Mouse (Mus musculus) right cerebral cortex, postnatal 14 days (tissue): Measurements from ENCODE around the gene Mn1.
A peak's percentile ranks its signal among the peaks of the same experiment; 100 is the strongest.

Experiments
- DNase-seq: peaks from one replicate; pipeline ENCODE4 v3.0.0; 2022

Mn1 gene

DNA sequence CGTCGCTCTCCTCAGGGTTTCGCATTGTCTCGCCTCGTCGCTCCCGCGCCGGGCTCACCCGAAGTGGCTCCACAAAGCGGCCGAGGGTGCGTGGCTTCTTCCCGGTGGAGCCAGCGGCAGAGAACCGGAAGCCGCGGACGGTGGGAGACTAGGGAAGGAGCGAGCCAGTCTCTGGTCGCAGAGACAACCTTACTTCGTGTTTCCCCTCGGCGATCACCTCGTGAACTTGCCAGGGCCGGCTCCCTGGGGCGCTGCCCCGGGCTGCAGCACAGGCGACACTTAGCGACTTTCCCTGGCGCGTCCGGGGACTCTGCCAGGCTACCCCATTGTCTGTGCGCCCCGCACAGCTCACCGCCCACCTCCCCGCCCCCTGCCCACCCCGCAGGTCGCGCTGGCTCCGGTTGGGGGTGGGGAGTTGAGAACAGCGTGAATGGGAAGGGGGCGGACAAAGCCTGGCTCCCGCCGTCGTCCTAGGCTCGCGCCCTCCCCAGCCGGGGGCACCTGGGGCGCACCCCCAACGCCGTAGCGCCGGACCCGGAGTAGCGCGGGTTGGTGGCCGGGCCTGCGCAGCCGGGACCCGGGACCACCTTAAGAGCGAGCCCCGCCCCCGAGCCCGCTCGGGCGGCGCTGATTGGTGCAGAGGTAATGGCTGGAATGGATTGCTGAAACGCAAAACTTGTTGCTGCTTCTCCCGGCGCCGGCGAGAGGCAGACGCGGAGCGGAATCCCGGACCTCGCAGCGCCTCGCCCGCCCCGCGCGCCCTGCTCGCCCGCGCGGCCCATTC lies at the start of gene Mn1:
Gene Mn1, plus strand, starts transcription at position 772 of the 784 bp plus-strand sequence.
- peak; percentile 89 for DNase-seq

DNA sequence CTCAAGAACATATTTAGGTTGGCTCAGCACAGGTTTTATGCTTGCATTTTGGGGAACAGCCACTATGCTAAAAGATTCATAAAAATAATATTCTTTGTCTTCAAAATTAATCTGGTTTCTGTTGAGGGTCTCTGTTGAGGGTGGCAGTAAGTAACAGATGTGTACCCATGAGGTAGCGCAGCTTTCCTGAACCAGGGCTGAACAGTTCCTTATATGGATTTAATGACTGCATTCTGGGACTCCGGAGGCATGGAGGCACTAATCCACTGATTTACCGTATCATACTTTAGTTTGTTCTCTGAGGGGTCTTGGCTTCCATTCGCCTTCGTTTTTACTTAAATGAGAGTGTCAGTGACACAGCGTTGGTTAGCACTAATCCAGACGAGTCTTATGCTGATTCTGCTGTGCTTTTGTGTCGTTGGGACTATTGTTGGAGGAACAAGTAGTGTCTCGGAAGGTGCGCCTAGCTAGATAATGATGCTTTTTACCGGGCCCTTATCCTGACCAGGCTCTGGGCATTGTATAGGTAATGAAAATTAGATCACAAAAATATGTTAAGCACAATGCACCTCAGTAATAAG lies 49.1 kb upstream of the Mn1 start:
- DNase-seq: no peak

DNA sequence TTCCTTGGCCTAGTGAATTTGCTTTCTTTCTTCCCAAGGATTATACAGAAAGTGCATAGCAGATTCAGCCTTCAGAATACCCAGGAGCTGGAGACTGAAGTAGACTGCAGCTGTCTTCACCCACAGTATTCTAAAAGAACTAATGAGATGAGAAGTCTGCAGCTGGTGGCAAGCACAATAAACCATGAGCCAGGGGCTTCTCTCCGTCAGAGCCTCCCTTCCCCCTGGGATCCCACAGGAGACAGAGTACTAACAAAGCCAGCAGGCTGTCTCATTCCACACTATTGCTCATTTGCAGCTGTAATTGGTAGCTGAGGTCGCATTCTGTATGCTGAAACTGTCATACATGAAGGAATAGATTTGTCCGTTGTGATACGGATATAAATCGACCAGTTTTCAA lies 48.6 kb upstream of the Mn1 start:
- DNase-seq: no peak

DNA sequence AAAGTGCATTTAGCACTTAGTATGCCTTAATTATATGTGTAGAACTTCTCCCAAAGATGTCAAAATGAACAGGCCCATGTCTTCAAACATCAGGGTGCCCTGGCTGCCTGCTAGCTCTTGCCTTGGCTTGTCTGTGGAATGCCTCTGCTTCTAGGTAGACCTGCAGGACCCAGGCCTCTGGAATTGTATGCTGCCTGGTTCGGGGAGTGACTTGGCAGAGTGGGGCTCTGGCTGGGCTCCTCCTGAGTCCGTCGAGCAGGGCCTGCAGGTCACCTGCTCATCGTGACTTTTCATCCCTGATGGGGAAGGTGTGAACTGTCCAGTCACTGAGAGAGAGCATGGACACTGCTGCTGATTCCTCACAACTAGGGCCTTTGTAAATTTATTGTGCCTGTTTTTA lies 41.5 kb upstream of the Mn1 start:
- DNase-seq: no peak

DNA sequence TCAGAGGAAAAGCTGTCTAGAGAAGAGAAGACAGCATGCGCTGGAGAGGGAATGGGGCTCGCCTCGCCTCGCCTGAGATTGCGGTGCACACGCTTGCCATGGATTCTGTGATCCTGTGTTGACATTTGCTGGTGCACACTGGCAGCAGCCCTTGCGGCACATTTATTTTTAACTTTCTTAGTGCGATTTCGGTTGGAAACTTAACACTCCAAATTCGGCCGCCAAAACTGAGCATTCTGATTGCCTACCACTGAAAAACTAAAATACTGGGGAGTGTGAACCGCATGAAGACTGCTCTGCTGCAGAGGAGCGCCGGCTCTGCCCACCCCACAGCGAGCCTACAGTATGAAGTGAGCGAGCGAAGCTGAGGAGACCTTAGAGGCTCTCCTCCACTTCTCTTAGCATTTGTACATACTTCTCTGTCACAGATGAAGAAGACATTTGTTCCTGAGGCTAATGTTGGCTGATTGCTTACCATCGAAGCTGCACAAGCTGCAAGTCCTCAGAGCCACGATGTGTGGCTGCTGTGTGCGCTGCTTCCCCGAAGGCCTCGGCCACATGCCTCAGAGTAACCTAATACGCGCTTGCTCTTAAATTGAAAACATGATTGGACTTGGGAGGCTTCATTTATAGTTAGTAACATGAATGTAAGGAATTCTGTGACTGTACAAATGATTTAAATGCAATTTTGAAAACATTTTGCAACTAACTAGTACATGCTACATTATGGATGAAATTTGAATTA lies 40.7 kb upstream of the Mn1 start:
- no peak for DNase-seq

DNA sequence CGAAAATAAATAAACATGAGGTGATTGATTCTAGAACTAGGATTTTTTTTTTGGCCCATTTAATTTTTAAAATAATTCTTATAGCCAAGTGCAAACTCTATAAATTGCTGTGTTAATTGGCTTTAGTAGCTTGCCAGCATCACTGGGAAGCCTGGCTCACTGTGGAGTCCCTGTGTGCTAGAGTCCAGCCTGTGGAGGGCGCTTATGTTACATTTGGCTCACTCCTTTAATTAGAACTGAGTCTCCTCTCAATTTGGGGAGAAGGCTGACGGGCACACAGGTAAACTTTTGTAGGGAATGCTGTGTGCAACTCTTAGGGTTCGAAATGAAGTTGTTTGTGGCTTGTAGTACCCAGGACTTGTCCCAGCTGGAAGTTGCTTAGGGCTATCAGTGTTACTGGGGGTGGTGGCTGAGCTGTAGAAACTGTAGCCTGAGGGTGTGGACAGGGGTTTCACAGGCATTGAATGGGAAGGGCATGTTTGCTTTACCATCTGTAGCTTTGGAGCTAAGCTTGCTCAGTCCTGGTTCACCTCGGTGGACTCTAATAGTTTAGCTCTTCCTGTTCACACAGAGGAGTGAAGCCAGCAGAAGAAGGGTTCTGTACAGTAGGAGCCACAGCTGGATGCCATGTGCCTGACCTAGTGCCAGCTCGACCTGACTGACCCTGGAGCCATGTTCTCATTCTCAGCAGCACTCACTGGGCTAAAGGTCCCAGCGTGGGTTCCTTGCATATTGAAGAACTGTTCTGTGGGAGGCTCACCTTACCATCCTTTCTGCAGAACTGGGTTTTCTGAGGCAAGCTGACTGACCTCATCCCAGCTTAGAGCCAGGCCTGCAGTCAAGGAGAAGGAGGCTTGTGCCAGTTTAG lies 38.8 kb upstream of the Mn1 start:
- DNase-seq: no peak

DNA sequence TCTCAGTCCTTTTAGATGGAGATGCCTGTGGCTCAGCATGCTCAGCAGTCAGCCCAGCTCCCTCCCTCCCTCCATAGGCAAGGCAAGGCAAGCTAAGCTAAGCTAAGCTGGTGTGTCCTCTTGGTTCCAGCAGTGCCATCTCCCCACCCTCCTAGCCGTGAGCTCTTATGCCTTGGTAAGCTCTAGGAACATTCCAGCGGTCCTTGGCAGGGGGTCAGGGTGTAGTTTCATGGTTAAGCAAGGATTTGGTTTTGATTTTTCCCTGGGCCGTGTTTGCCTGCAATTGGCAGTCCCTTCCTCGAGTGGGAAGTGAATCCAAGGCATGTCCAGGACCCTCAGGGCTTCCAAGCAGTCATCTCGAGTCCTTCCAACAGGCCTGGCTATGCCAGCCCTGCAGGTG lies 33.8 kb upstream of the Mn1 start:
- DNase-seq: no peak

DNA sequence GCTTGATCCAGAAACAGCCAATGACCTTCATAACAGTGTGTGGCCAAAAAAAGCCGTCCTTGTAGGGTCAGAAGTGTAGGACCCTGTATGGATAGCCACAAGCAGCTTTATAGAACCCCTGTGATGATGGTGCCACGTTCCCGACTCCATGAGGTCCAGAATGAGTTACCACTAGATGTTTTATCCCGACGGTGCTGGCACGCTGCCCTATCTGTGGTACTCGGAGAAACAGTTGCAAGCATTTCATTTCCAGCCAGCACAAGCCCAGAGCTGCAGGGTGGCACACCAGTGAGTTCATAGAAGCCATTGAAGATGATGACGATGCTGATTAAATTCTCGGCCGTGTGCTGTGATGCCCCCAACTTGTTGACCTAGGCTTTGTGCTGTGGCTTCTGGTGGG lies 26.3 kb upstream of the Mn1 start:
- DNase-seq: peak; percentile 43

DNA sequence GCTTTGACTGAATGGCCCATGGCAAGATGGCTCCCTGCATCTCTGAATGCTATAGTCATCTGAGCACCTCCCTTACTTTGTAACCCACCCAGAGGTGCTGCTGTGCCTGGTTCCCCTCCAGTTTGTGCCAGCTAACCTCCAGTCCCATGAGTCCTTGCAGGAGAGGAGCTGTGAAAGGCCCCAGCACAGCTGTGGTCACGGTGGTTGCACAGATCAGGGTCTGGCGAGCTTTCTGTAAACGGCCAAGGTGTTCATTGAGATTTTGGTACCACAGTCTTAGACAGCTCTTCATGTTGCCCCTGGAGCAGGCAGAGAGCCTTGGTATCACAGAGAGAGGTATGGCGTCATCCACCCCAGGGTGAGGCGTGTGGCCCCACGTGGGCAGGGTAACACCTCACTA lies 25.7 kb upstream of the Mn1 start:
- DNase-seq: no peak

DNA sequence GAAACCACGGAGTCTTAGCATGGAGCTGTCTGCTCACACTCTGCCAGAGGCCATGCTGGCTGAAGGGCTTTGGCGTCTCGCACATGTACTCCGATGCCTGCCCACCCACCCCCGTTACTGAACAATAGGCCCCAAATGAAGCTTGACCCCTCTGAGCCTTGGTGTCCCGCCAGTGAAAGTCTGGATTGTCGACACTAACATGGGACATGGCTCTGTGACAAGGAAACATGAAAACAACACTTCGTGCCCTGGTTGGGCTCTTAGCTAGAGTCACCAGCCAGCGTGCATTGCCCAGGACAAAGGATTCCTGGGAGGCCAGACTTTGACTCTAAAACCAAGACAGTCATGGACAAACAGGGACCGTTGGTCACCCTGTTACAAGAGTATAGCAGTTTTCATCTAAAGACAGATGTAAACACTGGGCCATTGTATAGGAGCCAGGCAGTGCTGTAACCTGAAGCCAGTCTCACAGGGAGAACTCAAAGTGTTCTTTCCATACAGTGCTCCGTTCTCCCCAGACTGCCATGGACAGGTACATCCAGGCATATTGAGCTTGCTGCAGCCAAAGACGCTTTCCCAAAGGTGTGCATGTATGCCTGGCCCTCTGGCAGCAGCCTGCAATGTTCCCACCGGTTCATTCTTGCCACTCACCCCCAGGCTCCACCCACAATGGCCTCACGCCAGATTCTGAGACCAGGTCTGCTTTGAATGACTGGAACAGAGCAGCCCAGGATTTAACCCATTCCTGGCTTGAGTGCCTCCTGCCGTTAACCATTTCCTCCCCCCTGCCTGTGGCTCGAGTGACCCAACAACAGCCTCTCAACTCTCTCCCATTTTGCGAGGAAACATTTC lies 23.6 kb upstream of the Mn1 start:
- DNase-seq: peak; percentile 44

DNA sequence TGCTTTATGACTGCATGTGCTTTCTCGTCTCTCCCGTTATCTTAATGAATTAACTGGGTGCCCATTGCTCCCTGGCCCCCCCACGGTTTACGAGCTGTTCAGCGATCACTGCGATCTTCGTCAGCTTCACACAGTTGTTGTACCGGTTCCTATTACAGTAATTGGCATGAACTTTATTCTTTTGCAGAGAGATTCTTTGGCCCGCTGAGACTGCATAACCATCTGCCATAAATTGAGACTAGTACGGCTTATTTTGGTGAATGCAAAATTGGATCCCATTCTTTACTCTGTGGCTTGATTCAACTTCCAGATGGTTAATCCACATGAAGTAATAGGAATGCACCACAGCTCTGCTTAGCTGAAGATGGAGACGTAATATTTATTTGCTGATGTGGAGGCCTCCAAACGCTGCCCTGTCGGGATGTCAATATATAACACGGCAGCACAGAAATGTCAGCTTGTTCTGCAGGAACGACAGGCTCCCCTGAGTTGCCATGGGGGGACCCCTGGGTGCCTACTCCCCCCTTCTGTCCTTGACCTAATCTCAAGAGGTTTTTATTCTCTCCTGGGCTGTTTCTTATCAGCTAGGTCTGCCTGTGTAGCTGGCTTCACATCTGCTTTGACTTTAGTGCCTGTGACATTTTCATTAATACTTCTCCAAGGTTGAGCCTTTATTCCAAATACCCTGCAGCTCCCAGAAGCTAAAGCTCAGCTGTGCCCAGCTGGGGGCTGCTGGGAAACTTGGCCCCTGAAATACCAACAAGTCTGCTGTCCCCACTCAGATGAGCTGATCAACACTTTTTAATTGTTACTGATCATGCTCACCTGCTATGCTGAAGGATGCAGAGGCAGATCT lies 22.7 kb upstream of the Mn1 start:
- DNase-seq: no peak

DNA sequence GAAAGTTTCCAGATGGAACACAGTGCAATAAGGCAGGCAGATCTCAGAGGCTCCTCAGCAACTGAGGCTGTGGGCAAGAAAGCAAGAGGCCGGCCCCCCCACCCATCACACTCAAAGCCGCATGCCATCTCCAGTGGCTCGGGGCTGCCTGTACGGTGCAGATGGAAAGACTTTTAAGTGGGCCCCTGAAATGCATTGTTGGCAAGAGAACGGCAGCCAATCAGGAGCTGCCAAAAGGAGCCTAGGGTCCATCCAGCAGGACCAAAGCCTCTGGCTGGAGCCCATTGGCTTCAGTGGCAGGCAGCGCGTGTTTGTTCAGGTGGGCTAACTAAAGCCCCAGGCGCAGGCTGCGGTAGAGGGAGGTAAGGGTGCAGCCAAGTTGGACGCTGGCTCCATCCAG lies 21.4 kb upstream of the Mn1 start:
- DNase-seq: no peak

DNA sequence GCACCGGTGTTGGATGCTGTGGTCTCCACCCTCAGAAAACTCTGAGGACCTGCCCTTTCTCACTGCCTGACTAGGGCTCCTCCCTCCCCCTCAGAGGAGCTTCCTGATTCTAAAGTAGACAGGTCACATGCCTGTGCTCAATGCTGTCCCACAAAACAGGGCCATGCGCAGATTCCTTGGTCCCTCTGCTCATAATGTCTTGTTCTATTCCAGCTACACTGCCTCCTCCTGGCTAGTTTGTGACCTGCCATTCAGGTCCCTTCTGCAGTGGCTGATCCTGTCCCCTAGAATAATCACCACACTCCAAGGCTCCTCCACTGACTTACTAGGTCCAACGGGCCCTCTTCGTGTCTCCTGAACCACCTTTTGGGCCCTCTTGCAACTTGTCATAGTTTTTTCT lies 21.0 kb upstream of the Mn1 start:
- no peak for DNase-seq

DNA sequence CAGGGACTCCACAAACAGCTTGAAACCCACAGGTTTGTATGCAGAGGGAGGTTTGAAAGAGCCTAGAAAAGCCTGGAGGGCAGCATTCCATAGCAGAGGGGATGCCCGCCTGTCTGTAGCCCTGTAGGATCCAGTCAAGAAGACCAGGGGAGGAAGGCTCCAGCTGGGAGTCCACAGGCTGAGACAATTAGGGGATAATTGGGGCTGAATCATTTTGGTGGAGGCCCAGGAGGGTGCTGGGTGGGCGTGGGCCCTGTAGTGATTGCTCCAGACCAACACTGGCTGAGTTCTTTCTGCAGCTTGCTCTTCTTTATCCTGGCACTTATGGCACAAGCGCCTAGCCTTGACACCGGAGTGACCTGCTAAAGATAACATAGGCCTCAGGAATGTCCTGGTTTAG lies 18.7 kb upstream of the Mn1 start:
- no peak for DNase-seq

DNA sequence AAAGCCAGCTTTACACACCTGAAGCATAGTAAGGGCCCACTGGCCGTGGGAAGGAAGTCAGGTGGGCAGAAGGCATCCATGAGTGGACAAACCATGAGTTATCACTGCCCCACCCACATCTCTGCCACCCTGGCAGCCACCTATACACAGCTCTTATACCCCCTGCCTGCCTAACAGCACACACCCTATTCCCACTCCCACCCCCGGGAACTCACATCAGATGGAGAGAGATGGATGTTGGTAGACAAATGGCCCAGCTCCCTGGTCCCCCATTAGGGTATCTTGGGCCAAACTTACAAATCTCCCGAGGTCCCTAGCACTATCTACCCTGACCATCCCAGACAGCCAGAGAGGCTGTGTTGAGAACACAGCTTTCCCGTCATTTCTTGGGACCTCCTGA lies 17.9 kb upstream of the Mn1 start:
- no peak for DNase-seq

DNA sequence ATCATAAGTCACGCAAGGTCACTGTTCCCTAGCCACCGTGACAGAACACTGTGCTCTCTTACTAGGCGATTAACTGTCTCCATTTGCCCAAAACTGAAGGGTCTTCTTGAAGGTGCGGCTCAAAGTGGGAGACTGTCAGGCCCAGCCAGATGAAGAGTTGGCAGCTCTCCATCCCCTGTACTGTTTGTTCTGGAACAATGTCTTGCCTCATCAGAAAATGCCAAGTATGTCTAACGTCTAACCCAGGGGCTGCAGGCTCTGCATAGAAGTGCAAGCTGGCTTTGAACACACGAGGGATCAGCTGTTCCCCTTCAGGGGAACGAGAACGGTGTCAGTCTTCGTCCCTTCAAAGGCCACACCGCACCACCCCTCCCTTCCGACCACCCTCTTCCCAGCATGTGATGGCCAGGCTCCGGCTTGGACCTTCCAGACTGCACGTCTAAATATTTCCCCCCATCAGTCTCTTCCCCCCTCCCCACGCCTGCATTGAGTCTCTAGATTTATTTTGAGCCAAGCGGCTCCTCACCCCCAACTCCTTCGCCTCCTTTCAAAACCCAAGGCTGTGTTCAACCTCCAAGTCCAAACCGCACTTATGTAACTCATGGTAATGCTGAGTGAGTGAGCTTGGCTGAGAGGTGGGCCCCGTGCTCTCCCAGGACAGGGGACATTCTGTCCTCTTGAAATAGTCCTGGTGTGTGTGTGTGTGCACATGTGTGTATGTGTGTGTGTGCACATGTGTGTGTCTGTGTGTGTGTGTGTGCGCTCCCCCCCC lies 15.1 kb upstream of the Mn1 start:
- DNase-seq: no peak

DNA sequence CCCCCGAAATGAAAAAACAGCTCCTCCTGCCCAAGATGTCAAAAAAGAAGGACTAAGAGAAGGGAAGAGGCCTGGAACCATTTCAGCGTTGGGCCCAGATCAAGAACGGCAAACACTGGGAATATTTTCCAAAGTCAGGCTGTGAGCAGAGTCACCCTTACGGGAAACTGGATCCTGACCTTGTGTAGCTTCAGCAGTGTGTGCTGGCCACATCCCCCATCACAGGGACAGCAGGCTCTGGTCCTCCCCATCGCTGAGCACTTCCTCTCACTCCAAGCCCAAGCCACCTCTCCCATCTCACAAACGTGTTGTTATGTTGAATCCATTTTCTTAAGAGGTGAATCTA lies 14.5 kb upstream of the Mn1 start:
- no peak for DNase-seq

DNA sequence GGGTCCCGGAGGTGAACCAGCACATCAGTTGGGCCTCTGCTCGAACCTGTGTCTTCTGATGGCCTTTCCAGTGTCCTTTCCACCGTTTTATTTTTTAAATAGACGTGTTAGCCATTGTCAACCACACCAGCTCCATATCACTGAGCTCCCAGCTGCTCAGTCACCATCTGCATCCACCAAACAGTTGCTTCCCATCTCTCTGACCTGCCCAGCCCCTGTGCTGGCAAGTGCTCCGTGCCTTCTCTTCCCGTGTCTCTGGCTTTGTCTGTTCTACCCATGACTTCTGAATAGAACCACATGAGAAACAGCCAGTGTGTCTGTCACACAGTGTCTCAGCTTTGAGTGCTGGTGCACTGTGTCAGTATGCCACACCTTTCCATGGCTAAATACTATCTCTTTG lies 12.4 kb upstream of the Mn1 start:
- no peak for DNase-seq

DNA sequence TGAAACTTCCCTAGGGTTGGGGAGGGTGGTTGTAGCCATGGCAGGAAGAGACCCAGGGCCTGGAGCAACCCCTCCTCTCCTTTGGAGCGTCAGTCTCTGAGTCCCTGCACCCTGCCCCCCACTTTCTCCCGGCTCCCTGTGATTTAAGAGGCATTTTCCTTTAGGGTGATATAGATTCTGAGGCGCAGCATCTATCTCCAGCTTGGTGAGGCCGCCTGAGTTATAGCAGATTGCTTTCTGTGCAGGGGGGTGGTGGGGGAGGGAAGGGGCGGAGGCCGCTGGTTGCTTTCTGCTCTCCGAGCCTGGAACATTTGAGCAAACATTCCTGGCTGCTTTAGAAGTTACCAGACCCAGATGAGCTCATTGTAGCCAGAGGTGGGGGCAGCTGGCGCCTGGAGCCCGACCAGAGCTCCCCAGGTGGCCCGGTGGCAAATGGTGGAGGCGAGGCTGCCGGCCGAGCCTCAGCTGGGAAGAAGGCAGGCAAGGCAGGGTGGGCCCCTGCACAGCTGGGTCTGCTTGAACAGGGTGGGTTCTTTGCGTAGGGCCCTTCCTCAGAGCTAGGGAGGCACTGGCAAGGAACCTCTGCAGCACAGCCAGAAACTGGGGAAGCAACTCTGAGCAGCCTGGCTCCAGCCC lies 8.6 kb upstream of the Mn1 start:
- DNase-seq: no peak

DNA sequence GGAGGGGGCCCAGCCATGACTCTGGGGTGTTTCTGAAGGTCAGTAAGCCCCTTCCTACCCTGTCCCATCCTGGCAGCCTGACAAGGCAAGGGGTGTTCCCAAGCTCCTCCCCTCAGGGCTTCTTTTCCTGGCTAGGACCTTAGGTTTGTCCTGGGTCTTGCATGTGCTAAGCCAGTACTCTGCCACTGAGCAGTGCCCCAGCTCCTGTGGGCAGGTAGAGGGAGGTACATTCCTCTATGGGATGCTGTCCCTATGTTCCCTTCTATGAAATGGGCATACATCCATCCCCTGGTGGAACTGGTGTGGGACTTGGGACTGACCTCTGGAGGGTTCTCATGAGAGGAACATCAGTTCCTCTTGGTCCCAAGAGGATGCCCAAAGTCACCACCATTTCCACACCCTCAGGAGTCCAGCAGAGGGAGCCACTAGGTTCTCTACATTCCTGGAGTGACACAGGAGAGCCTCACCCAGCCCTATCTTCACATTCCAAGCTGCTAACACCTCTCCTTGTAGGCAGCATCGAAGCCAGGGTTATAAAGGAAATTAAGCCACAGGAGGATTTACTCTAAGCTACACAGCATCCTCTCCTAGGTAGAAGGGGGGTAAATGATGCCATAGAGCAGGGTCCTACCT lies 7.6 kb upstream of the Mn1 start:
- DNase-seq: no peak
